Mouse (Mus musculus): ENCODE results near the gene Unc93b1.

The Unc93b1 gene

DNA sequence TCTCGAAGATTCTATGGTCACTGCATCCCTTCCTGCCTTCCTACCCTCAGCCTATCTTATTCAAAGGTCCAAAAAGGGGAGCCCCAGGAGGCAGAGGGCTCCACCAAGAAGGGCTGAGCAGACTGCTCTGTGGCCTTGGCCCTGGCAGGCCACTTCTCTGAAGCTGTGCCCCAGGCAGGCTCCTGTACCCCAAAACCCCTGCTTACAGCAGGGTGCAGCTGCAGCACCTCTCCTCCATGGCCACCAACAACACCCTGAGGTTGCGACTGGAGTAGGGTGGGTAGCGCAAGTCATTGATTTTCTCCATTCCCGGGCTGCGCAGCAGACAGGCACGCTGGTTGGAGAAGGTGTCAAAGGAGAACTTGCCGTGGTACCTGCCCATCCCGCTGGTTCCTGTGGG is 21.3 kb upstream of the Unc93b1 start:
- DNase-seq (ENCODE audit: low read depth, low spot score) = no peak

DNA sequence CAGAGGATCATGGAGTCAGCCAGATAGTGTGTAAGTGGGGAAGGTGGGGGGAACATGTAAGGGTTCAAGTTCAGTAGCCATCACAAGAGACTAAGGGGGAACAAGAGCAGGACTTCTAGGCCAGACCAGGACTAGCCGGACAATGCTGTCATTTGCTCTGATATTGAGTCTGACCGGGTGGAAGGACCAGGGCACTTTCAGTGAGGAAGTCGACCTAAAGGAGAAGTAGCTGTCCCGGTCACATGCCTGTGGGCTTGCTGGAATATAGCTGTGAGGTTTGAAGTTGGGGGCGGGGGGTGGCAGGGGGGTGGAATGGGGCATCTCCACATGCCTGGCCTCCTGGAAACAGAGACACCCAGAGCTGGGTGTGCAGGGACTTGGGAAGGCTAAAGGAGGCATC is 20.5 kb upstream of the Unc93b1 start:
- DNase-seq (ENCODE audit: low read depth, low spot score) = no peak

GRCm38 (mm10) chr19:3916727-3917126 is 18.3 kb upstream of the Unc93b1 start:
- no peak for DNase-seq (ENCODE audit: low read depth, low spot score)

DNA sequence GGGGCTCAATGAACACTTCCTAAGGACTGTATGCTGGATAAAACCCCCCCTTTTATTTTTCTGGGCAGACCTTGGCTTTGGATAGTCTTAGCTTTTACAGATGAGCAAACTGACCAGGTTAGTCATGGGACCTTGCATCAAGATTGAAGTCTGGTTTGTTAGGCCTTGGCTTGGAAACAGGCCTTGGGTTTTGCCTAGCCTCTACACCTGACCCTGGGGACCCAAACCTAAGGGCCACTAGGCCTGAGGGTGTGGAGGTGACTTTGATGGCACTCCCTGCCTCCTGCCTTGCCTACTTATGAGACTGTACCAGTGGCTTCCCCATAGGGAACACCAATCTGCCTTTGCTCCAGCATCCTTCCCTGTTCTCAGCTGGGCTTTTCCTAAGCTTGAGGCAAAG is 15.1 kb upstream of the Unc93b1 start:
- no peak for DNase-seq (ENCODE audit: low read depth, low spot score)

GRCm38 (mm10) chr19:3922661-3923371 is 12.2 kb upstream of the Unc93b1 start:
- no peak for DNase-seq (ENCODE audit: low read depth, low spot score)

DNA sequence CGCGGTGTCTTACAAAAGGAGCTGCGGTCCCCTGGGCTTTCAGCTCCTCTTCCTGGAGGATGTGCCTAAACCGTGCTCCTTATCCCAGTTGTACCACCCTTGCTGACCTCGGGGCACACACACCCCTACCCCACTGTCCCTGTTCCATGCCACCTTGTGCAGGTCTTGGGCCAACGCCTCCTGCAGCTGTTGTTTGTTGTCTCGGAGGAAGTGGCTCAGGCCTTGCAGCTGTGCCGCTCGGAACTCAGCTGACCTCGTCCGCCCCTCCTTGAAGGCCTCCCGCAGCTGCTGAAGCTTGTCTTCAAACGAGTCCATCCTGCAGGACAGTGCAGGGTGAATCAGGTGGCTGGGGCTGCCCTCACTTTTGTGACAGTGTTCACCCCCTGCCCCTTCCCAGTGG is 11.4 kb upstream of the Unc93b1 start:
- no peak for DNase-seq (ENCODE audit: low read depth, low spot score)

- DNase-seq (ENCODE audit: low read depth, low spot score) = no peak
Observed at GRCm38 (mm10) chr19:3924190-3924589, 10.8 kb upstream of the Unc93b1 start.

- no peak for DNase-seq (ENCODE audit: low read depth, low spot score)
Observed at GRCm38 (mm10) chr19:3924868-3925267, 10.1 kb upstream of the Unc93b1 start.

- no peak for DNase-seq (ENCODE audit: low read depth, low spot score)
Observed at GRCm38 (mm10) chr19:3925859-3926258, 9.1 kb upstream of the Unc93b1 start.

DNA sequence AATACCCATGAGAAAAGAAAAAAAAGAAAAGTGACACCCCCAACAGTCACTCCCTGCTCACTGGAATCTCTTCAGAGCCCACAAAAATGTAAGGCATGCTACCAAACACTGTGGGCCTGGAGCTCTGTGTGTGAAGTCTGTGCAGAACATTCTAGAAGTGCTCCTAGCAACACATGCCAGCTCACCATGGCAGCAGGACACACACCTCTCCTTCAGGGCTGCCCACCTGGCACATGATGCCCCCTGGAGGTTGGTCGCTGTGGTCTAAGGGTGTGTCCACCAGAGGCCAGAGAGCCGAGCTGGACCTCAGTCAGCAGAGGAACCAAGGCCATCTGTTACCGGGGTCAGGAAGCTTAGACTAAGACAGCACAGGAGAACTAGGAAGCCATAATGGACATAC is 8.7 kb upstream of the Unc93b1 start:
- no peak for DNase-seq (ENCODE audit: low read depth, low spot score)

GRCm38 (mm10) chr19:3926685-3927084 is 8.3 kb upstream of the Unc93b1 start:
- no peak for DNase-seq (ENCODE audit: low read depth, low spot score)

GRCm38 (mm10) chr19:3927989-3928388 is 7.0 kb upstream of the Unc93b1 start:
- no peak for DNase-seq (ENCODE audit: low read depth, low spot score)

- DNase-seq (ENCODE audit: low read depth, low spot score) = no peak
Observed at GRCm38 (mm10) chr19:3928779-3929178, 6.2 kb upstream of the Unc93b1 start.

DNA sequence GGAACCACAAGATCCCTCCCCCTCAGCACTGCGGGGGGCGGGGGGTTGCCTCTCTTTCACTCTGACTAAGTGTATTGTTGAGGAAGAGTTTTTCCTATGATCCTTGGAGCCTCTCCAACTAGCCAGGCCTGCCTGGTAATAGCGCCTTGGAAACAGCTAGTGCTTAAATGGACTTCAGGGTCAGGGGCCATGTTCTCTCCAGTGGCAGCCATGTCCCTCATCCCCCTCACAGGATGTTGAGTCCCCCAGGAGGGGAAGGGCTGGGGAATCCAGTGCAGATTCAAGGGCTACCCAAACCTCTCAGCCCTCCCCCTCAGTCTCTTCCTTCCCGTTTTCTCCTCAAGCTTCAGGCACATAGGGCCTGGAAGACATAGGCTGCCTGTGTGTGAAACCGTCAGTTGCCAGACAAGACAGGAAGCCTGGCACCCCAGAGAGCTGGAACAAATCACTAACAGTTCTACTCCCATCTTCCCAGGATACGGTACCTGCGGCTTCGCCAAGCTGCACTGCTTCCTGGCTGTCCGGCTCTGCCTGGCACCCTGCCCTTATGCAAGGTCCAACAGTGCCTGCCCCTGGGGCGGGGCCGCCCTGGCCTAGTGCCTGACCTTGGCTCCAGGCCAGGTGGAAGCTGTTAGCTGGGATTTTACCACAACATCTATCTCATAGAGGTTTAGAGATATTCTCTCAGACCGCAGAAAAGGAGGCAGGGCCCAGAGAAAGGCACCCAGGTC is 5.6 kb upstream of the Unc93b1 start, which contains the start of gene Aldh3b1:
TSS of gene Aldh3b1 (minus strand) at position 598 of the 731 bp plus-strand sequence.
- DNase-seq (ENCODE audit: low read depth, low spot score) = no peak

GRCm38 (mm10) chr19:3930262-3931057 is 4.5 kb upstream of the Unc93b1 start:
- no peak for DNase-seq (ENCODE audit: low read depth, low spot score)

DNA sequence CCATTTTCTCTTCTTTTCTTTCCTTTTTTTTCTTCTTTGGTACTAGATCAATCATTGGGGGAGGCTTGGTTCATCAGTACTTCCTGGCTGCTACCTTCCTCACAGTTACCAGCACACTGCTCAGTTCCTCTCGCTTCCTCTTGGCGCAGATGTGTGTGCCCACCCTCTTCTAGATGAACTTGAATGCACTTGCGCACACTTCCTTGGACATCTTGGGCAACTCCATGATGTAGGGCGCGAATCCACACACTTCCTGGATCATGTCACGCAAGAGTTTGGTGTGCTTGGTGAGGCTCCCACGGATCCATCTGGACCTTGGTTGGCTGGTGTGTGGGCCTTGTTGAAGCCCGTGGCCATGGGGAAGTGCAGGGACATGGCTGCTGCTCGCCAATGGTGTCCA is 3.3 kb upstream of the Unc93b1 start:
- DNase-seq (ENCODE audit: low read depth, low spot score) = no peak

DNA sequence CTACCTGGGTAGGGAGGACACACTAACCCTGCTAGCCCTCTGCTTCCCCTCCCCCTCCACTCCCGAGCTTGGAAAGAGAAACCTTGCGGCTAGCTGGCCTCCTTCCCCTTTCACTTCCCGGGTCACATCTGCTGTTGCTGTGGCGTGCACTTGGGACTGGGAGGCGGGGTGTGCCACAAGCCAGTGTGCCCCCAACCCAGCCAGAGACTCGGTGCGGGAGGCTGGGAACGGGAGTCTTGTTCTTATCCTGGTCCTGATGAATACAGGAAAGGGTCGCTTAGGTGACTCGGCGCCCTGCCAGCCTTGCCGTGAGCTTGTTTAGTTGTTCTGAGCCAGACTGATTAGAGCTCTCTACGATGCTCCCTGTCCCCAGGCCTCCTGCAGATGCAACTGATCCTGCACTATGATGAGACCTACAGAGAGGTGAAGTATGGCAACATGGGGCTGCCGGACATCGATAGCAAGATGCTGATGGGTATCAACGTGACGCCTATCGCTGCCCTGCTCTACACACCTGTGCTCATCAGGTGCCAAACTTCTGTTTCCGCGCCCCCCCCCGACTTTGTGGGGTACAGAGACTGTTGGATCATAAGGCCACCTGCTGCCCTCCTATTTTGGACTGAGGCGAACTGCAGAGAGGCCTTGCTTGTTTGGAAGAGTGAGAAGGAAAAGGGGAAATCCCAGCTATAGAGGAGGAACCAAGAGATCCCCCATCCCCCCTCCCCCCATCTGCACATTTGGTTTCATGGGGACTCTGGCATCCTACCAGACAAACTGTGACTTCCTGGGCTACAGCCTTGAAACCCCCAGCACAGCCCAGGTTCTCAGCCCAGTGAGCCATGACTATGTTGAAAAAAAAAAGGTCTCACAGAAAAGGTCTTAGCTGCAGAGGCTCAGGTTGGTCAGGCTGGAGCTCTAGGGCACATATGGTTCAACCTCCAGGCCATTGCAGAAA is 1.2 kb downstream of the Unc93b1 start:
- no peak for DNase-seq (ENCODE audit: low read depth, low spot score)

DNA sequence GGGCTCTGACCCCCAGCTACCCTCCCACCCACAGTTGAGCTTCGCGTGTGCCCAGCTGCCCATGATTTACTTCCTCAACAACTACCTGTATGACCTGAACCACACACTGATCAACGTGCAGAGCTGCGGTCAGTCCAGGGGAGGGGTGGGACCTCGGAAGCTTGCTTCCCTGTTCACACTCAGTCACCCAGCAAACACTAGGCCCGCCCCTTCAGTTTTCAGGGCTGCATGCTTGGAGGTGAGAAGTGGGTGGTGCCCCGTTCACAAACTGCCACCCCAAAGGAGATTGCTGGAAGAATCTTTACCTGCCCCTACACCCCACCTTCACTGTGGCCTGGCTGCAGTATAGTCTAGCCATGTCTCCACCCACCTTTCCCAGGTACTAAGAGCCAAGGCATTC is 7.3 kb downstream of the Unc93b1 start:
- DNase-seq (ENCODE audit: low read depth, low spot score) = no peak

DNA sequence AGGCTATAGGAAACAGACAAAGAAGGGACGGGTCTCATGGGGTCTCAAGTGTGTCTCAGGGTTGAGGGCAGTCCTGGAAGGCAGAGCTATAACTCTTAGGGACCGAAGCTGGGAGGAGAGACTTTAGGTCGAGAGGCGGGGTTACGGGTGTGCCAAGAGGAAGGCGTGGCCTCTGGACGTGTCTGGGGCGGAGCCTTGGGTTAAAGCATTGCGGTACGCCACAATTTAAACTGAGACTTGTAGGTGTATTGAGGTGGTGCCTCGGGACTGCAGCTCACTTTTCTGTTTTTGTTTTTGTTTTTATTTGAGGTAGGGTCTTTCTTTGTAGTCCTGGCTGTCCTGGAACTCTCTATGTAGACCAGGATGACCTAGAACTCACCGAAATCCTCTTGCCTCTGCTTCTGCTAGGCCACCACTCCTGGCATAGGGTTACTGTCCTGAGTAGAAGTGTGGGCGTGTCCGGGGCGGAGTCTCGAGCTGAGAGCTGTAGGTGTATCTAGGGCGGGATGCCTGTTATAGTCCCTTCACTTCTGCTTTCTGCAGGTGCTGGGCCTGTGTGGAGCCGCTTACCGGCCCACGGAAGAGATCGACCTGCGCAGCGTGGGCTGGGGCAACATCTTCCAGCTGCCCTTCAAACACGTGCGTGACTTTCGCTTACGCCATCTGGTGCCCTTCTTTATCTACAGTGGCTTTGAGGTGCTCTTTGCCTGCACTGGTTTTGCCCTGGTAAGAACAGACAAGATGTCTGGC is 8.2 kb downstream of the Unc93b1 start:
- DNase-seq (ENCODE audit: low read depth, low spot score) = no peak

- DNase-seq (ENCODE audit: low read depth, low spot score) = no peak
Observed at GRCm38 (mm10) chr19:3945872-3946564, 11.0 kb downstream of the Unc93b1 start.

Measured in brain, embryonic 18.5 days (tissue).